Mouse (Mus musculus) erythroid progenitor cell, adult 5-6 weeks (primary cell): ENCODE results near the gene Bnip1. TPM values are rescaled to one million over a fixed set of nuclear protein-coding genes. Genes with fewer than 3 reads are reported as not detected.

Source experiments
- ATAC-seq: replicated peaks from 2 replicates; pipeline ENCODE4 v1.8.0; 2016; ENCODE audit warnings: moderate number of reproducible peaks, mild to moderate bottlenecking, moderate TSS enrichment, inconsistent platforms; ENCODE audit not compliant: poor library complexity, low FRiP score, severe bottlenecking
- total RNA-seq, 2 experiments: library from RNA; stranded (forward) in 1 of 2; stranded (reverse) in 1 of 2; fragments of 150-400 nt in 1 of 2; fragments of 186-747, 209-891 nt in 1 of 2; gene quantifications; 2 replicates each; pipeline versions ENCODE4 v1.2.3 to v1.2.4; 2015 to 2017; ENCODE audit warnings: low replicate concordance in 2 of 2

Bnip1 gene
- total RNA-seq, 2 experiments from 2014 or later = 16.8 to 18.9 TPM

GRCm38 (mm10) chr17:26792096-26792495 is 11.2 kb downstream of the Bnip1 start:
- no peak for ATAC-seq

- ATAC-seq = no peak
Observed at GRCm38 (mm10) chr17:26793068-26793765, 12.4 kb downstream of the Bnip1 start.

GRCm38 (mm10) chr17:26794744-26795143 is 13.9 kb downstream of the Bnip1 start:
- 0 out of 2 replicates have a peak, but pooled peaks have one; percentile 63 for ATAC-seq

GRCm38 (mm10) chr17:26795386-26795785 is 14.5 kb downstream of the Bnip1 start:
- ATAC-seq = no peak

- ATAC-seq = no peak
Observed at GRCm38 (mm10) chr17:26797379-26798128, 16.7 kb downstream of the Bnip1 start.

GRCm38 (mm10) chr17:26802886-26803285 is 22.0 kb downstream of the Bnip1 start:
- ATAC-seq = no peak

GRCm38 (mm10) chr17:26812607-26813006 is 31.7 kb downstream of the Bnip1 start:
- ATAC-seq = no peak

GRCm38 (mm10) chr17:26813497-26813896 is 32.6 kb downstream of the Bnip1 start:
- ATAC-seq = no peak

GRCm38 (mm10) chr17:26816810-26817209 is 35.9 kb downstream of the Bnip1 start:
- ATAC-seq = no peak

- no peak for ATAC-seq
Observed at GRCm38 (mm10) chr17:26817776-26818175, 36.9 kb downstream of the Bnip1 start.

- ATAC-seq = no peak
Observed at GRCm38 (mm10) chr17:26826131-26826530, 45.3 kb downstream of the Bnip1 start.

GRCm38 (mm10) chr17:26833806-26834205 is 52.9 kb downstream of the Bnip1 start:
- ATAC-seq = no peak

- ATAC-seq = no peak
Observed at GRCm38 (mm10) chr17:26834302-26834965, 53.6 kb downstream of the Bnip1 start.

GRCm38 (mm10) chr17:26834966-26835755 is 54.3 kb downstream of the Bnip1 start:
- no peak for ATAC-seq

GRCm38 (mm10) chr17:26835956-26836355 is 55.1 kb downstream of the Bnip1 start:
- ATAC-seq = no peak

GRCm38 (mm10) chr17:26836377-26836776 is 55.5 kb downstream of the Bnip1 start:
- ATAC-seq = no peak

GRCm38 (mm10) chr17:26836786-26837545 is 56.1 kb downstream of the Bnip1 start:
- ATAC-seq = no peak

GRCm38 (mm10) chr17:26837546-26837985 is 56.7 kb downstream of the Bnip1 start:
- no peak for ATAC-seq
